Mouse (Mus musculus): Measurements from ENCODE around the gene Klrc3.
"Not testable (repeated sequence)": the region's sequence is repeated elsewhere in the genome, so short reads cannot be mapped to it uniquely, and the experiment has no call there.

Gene Klrc3

DNA sequence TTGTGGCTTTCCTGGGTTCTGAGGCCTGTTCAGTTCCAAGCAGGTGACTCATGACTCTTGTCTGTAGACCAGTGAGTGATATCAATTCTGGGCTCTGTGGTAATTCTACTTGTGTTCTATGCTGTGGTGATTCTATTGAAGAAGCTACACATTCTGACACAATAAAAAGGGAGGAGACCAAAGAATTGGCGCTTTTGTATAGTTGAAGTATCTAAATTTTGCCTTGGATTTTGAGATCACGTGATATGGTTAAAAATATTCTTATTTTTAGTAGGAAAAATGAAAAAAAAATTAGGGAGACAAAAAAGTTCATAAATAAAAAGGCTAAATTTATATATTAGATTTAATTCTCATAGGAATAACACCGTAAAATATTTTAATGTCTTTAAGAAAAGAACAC, at the start of gene Klrc3:
Gene Klrc3 (minus strand): TSS at position 101 of the 400 bp plus-strand sequence.
- DNase-seq, result not testable (repeated sequence)

- DNase-seq, result not testable (repeated sequence)
These were observed 48.3 kb upstream of the Klrc3 start for GRCm38 (mm10) chr6:129691436-129691835.

DNA sequence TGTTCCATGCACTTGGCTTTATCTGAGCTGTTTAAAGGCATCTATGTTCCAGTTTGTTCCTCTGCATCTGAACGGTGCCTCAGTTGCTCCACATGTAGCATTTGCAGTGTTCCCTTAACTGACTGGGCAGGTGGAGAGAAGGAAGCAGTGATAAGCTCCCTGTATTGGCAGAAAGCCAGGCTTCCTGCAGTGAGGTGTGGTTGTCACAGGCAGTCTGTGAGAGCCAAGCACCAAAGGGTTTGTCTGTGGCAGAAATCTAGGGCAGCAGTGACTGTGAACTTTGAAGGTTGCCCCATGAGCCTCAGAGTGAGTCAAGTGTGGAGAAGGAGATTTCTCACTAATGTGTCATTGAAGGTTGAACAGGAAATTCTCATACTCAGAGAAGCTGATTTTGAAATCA, 37.2 kb upstream of the Klrc3 start:
- peak; percentile 0 for DNase-seq

DNA sequence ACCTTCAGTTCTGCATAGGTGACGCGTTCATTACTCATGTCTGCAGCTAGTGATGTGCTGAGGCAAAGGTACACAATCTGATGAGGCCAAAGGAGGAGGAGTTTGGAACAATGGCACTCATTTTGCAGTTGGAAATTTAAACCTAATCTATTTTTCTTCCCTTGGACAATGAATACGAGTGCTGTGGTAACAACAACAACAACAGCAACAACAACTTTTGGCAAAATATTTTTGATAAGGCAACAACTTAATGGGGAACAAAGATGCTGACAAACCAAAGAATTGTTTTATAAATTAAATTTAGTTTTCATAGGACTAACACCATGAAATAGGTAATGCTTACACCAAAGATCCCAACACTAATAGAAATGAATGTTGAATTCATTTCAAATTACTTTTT, 35.7 kb upstream of the Klrc3 start, which contains the start of gene Klrc1:
Gene Klrc1 (minus strand): TSS at position 101 of the 400 bp plus-strand sequence.
- no peak for DNase-seq

- not testable (repeated sequence) for DNase-seq
These were observed 18.2 kb upstream of the Klrc3 start for GRCm38 (mm10) chr6:129661301-129661700.

DNA sequence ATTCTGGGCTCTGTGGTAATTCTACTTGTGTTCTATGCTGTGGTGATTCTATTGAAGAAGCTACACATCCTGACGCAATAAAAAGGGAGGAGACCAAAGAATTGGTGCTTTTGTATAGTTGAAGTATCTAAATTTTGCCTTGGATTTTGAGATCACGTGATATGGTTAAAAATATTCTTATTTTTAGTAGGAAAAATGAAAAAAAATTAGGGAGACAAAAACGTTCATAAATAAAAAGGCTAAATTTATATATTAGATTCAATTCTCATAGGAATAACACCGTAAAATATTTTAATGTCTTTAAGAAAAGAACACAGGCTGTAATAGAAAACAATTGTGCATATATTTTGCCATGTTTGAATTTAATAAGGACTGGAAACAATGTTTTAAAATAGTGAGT, 17.5 kb upstream of the Klrc3 start, which contains the start of gene Klrc2:
Gene Klrc2 (minus strand): TSS at position 101 of the 400 bp plus-strand sequence.
- DNase-seq, result not testable (repeated sequence)

- DNase-seq, result not testable (repeated sequence)
These were observed 917 bp upstream of the Klrc3 start for GRCm38 (mm10) chr6:129644054-129644453.

DNA sequence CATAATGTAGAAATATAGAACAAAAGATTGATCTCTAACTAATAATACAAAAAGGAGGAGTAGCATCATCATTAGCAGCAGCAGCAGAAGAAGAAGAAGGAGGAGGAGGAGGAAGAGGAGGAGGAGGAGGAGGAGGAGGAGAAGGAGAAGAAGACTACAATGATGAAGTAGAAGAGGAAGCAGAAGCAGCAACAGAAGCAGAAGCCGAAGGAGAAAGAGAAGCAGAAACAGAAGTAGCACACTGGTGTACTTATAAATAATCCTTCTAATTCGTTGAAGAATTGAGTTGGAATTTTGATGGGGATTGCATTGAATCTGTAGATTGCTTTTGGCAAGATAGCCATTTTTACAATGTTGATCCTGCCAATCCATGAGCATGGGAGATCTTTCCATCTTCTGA, 12.1 kb downstream of the Klrc3 start:
- not testable (repeated sequence) for DNase-seq

- DNase-seq, result no peak
These were observed 19.4 kb downstream of the Klrc3 start, which contains the start of gene Klrk1 for GRCm38 (mm10) chr6:129623735-129624134. Gene Klrk1 (minus strand): TSS chr6:129623864.

DNA sequence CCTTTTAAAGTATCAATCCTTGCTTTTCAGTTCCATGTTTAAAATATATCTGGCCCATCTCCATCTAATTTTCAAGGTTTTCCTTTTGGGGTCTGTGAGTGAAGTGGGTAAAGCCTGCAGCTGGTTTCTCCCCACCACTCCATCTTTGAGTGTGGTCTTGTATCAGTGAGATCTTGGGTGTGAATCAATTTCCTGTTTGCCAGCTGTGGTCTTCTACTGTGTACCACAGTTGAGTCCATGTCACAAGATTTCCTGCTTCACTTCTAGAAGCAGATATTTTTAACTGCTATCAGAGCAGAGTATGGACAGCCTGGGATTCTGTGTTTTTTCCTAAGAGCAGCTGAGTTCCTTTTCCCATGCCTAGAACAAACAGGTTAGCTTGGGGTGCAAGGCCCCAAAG, 34.8 kb downstream of the Klrc3 start:
- no peak for DNase-seq

DNA sequence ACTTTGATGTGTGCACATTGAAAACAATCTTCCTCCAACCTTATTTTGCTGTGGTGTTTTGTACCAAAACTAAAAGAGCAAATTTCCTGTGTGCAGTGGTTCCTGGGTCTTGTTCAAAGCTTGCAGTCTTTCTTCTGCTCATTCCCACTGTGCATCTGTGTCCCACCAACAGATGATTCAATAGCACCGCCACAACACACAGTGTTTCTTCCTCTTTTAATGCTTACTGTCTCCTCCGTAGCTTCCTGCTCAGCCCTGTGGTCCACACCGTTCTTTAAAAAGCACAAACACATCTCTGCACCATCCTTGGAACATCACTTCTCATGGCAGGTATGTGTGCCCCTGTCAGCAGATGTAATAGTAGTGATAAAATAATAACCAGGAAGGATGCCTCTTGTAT, 51.6 kb downstream of the Klrc3 start, which contains the start of gene Klrd1:
Gene Klrd1 (plus strand): TSS at position 275 of the 400 bp plus-strand sequence.
- DNase-seq, result no peak

Data from cerebellum, adult 8-10 months (tissue).